Mouse (Mus musculus) limb, embryonic 12.5 days (tissue): ENCODE measurements around the gene Sms. TPM values are rescaled to one million over a fixed set of nuclear protein-coding genes. Genes with fewer than 3 reads are reported as not detected.

Experiments used
- ATAC-seq: fragments of 200-750 bp; cut with Nextera tagmentation; 2 replicates; pipeline ENCODE4 v1.8.0; 2017; ENCODE audit warnings: low read depth, moderate TSS enrichment; ENCODE audit not compliant: insufficient number of reproducible peaks, insufficient read depth, low FRiP score, low TSS enrichment
- H3K27ac ChIP-seq: fragments of 300-500 bp; sonication (generic); 2 replicates; pipeline ENCODE4 v1.5.1; 2016; ENCODE audit warnings: mild to moderate bottlenecking, moderate library complexity
- H3K27me3 ChIP-seq: fragments of 300-500 bp; sonication (generic); 2 replicates; pipeline ENCODE4 v1.6.1; 2016; ENCODE audit warnings: mild to moderate bottlenecking, moderate library complexity
- H3K36me3 ChIP-seq: fragments of 300-500 bp; sonication (generic); 2 replicates; pipeline ENCODE4 v1.6.1; 2016; ENCODE audit warnings: mild to moderate bottlenecking, moderate library complexity
- H3K4me1 ChIP-seq: fragments of 300-500 bp; sonication (generic); replicated peaks from 2 replicates; pipeline ENCODE4 v1.6.1; 2016
- H3K4me2 ChIP-seq: fragments of 300-500 bp; sonication (generic); 2 replicates; pipeline ENCODE4 v1.6.1; 2016; ENCODE audit warnings: mild to moderate bottlenecking, moderate library complexity
- H3K4me3 ChIP-seq: fragments of 300-500 bp; sonication (generic); replicated peaks from 2 replicates; pipeline ENCODE4 v1.5.1; 2016; ENCODE audit warnings: mild to moderate bottlenecking
- H3K9ac ChIP-seq: fragments of 300-500 bp; sonication (generic); replicated peaks from 2 replicates; pipeline ENCODE4 v1.6.1; 2016; ENCODE audit warnings: mild to moderate bottlenecking, moderate library complexity
- H3K9me3 ChIP-seq: fragments of 300-500 bp; sonication (generic); 2 replicates; pipeline ENCODE4 v1.6.1; 2016; ENCODE audit warnings: mild to moderate bottlenecking, moderate library complexity
- WGBS: fragments of 180-500 bp; shearing (Covaris S2); methylation state at CpG from one replicate; pipeline ENCODE4 v1.1.7; 2016; 5-methylcytosine and 5-hydroxymethylcytosine counted together
- polyA plus RNA-seq: library from polyadenylated mRNA; unstranded; fragments of >200 nt; fragmentation: Nextera tagmentation; extraction: Ambion mirVana; gene quantifications from 2 replicates; pipeline ENCODE4 v1.2.1, GENCODE M21; 2016

The Sms gene
- polyA plus RNA-seq, 1 experiment from 2014 or later, result 75.2 TPM

DNA sequence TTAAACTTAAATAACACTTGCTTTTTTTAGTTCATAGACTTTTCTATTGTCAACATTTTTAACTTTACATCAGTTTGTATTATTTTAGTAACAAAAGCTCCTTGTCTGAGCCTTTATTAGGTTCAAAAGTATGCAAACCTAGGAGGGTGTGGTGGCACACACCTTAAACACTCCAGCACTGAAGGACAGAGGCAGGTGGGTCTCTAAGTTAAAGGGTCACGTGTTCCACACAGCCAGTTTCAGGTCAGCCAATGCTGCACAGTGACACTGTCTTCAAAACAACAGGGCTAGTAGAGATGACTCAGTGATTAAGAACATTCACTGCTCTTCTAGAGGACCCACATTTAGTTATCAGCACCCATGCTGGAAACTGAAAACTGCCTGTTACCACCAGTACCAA, 43.1 kb downstream of the Sms start:
- ATAC-seq, result no peak
- H3K9me3 ChIP-seq, result no peaks in the 10 kb centered on the region
- H3K27ac ChIP-seq, result no peak overlapping the region
- no peaks in the 10 kb centered on the region for H3K4me1 ChIP-seq
- H3K36me3 ChIP-seq, result no peaks in the 10 kb centered on the region; the same call in 1 of the 2 replicates
- no peak overlapping the region for H3K4me2 ChIP-seq
- H3K4me3 ChIP-seq, result no peak overlapping the region
- WGBS, result 92% methylated on average over 1 of the region's 1 CpGs
- peaks cover 10% of the 10 kb centered on the region; the same call in 1 of the 2 replicates for H3K27me3 ChIP-seq
- no peak overlapping the region for H3K9ac ChIP-seq

DNA sequence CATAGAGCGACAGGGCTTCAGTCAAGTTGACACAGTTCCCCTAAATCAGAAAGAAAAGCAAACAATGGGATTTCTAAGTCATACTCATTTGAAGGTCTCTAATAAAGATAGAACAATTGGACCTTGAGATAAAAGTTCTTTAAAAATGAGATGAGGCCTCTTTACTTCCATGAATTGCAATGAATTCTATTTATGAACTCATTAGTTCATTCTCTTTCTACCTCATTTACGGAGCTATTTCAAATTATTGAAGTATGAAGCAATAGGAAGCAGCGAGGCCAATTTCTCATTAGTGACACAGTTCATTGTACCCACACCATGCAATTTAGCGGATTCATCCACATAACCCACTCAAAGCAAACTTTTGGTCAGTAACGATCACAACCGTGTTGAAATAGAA, 44.7 kb downstream of the Sms start:
- Histone ChIP-seq H3K9ac (no peak overlapping the region), H3K4me1 (no peaks in the 10 kb centered on the region), H3K27me3 (peaks cover 10% of the 10 kb centered on the region; the same call in 1 of the 2 replicates), H3K4me2 (no peak overlapping the region), H3K4me3 (no peak overlapping the region), H3K9me3 (no peaks in the 10 kb centered on the region), H3K36me3 (no peaks in the 10 kb centered on the region), H3K27ac (no peak overlapping the region)
- ATAC-seq, result no peak
- 90% methylated on average over 6 of the region's 6 CpGs for WGBS

DNA sequence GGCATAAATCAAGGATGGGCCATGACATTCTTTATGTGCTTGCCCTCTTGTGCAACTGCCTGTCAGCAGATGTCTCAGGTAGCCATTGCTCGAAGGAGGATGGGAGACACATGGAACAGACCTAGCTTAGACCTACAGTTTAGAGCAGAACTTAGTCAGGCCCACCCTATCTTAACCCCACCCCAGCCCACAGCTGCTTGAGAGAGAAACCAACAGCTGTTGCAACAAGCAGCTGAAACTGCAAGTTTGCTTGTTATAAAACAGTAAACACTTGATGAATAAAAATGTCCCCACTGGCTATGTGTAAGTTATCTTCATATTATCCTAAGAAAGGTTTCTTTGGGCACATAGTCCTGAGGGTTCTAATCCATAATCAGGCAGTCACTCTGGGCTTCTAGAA, 57.3 kb downstream of the Sms start:
- Histone ChIP-seq H3K36me3 (no peaks in the 10 kb centered on the region), H3K9me3 (no peaks in the 10 kb centered on the region), H3K9ac (no peak overlapping the region), H3K4me1 (no peaks in the 10 kb centered on the region), H3K4me2 (no peak overlapping the region), H3K27me3 (peaks cover 6% of the 10 kb centered on the region), H3K4me3 (no peak overlapping the region), H3K27ac (no peak overlapping the region)
- WGBS, result 82% methylated on average over 1 of the region's 1 CpGs
- ATAC-seq, result no peak

DNA sequence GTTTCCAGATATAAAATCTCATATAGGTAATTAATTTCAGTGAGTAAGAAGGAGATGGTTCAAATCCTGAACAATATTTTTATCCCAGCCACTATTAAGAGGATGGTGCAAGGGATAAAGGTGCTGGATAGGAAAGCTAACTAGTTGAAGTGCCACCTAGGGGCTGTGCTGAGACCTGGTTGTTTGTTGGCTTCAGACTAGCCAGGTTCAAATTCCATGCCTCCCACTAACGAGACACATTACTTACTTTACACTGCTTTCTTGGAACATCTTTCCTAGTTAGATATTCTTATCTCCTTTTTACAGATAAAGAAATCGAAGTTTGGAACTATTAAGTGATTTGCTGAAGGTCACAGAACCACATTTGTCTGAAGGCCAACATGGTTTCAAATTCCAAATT, 72.6 kb downstream of the Sms start:
- no peaks in the 10 kb centered on the region for H3K4me1 ChIP-seq
- H3K27ac ChIP-seq, result no peak overlapping the region
- ATAC-seq, result no peak
- H3K27me3 ChIP-seq, result 0 out of 2 replicates have a peak, but pooled peaks cover 2% of the 10 kb centered on the region
- 62% methylated on average over 2 of the region's 2 CpGs for WGBS
- no peaks in the 10 kb centered on the region for H3K9me3 ChIP-seq
- H3K9ac ChIP-seq, result no peak overlapping the region
- H3K36me3 ChIP-seq, result no peaks in the 10 kb centered on the region
- H3K4me3 ChIP-seq, result no peak overlapping the region
- no peak overlapping the region for H3K4me2 ChIP-seq

DNA sequence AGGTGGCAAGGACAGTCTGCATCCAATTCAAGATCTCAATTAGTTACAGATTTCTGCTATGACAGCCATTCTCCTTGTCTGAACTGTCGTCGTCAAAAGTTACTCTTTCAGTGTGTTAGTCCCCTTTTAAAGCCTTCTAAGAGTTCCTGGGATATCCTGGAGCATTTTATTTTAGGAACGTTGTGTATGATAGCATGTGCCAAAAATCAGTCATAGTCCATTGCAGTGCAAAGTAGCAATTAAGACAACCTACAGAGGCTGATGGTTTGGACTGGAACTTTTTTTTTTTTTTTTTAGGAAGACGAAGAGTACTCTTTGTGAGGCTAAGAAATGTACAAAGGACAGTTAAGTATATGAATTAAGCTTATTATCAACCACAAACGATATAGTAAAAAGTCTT, 76.9 kb downstream of the Sms start, which contains the start of gene Phex:
Gene Phex, minus strand, starts transcription at position 101 of the 400 bp plus-strand sequence.
- Histone ChIP-seq H3K4me2 (no peak within 1 kb of the TSS), H3K27ac (no peak within 1 kb of the TSS), H3K36me3 (no peaks in the 10 kb centered on the region), H3K27me3 (0 out of 2 replicates have a peak, but pooled peaks cover 2% of the 10 kb centered on the region), H3K4me3 (no peak within 1 kb of the TSS), H3K9me3 (no peaks in the 10 kb centered on the region), H3K9ac (no peak within 1 kb of the TSS), H3K4me1 (no peaks in the 10 kb centered on the region)
- WGBS, result 48% methylated on average over 5 of the region's 5 CpGs
- no peak for ATAC-seq

DNA sequence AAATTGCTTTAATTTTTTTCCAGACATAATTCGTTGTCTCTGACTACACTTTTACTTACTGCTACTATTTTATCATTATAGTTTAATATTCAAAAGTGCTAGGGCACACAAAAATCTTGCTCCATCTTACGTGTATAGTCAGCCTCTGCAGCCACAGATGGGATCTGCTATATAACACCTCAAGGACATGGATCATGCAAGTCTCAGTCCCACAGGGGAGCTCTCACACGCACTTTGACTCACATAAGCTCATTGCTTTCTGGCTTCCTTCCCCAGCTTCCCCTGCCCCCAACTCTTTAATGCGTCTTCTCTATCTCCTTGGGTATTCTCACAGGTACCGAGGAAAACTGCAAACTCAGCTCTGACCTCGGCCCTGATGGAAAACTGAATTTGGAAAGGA, 87.2 kb downstream of the Sms start:
- H3K27me3 ChIP-seq, result no peaks in the 10 kb centered on the region
- no peak for ATAC-seq
- no peak overlapping the region for H3K9ac ChIP-seq
- H3K4me1 ChIP-seq, result no peaks in the 10 kb centered on the region
- WGBS, result 66% methylated on average over 6 of the region's 6 CpGs
- no peak overlapping the region for H3K27ac ChIP-seq
- H3K9me3 ChIP-seq, result no peaks in the 10 kb centered on the region
- no peak overlapping the region for H3K4me3 ChIP-seq
- H3K36me3 ChIP-seq, result no peaks in the 10 kb centered on the region
- H3K4me2 ChIP-seq, result no peak overlapping the region

Other genes starting within 250 kb of the Sms start
- gene Phex, start 77.0 kb downstream of the Sms start, polyA plus RNA-seq, result 1.0 and 1.3 TPM in 2 replicates
- gene Yy2, start 76.7 kb upstream of the Sms start, polyA plus RNA-seq, result 5.8 and 6.3 TPM in 2 replicates
- 27.3 and 29.4 TPM in 2 replicates for gene Mbtps2, start 106.4 kb upstream of the Sms start, polyA plus RNA-seq
- 7.1 and 8.7 TPM in 2 replicates for gene Smpx, start 206.6 kb upstream of the Sms start, polyA plus RNA-seq